Mouse (Mus musculus): ENCODE results near the gene Wfdc12. TPM values are rescaled to one million over a fixed set of nuclear protein-coding genes. Genes with fewer than 3 reads are reported as not detected.
"Not testable (repeated sequence)": the region's sequence is repeated elsewhere in the genome, so short reads cannot be mapped to it uniquely, and the experiment has no call there.

The Wfdc12 gene
- polyA plus RNA-seq, 1 experiment from 2014 or later = not detected

DNA sequence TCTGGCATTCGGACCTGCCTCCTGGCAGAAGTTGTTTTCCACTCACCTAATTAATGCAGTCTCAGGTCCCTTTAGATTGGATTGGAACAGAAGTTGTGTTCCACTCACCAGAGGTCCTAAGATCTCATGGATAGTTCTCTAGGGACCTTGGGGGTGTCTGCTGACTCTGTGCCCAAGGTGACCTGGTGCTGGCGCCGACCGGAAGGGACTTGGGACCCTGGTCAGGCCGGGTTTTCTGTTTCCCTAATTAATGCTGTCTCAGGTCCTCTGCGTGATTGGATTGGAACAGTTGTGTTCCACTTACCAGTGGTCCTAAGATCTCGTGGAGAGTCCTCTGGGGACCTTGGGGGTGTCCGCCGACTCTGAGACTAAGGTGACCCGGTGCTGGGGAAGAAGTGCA, 15.6 kb upstream of the Wfdc12 start:
- H3K36me3 ChIP-seq (ENCODE audit: control insufficient read depth, insufficient read depth, low read length); ATAC-seq (replicated peaks; ENCODE audit: low FRiP score, low TSS enrichment, low read depth); H3K27ac ChIP-seq (ENCODE audit: low read depth); H3K9me3 ChIP-seq (ENCODE audit: control insufficient read depth, low read length); H3K9ac ChIP-seq (ENCODE audit: low read length); DNase-seq (ENCODE audit: low spot score); H3K4me1 ChIP-seq (replicated peaks; ENCODE audit: control insufficient read depth, insufficient read depth, low read length); H3K4me2 ChIP-seq (ENCODE audit: low read length); H3K27me3 ChIP-seq (replicated peaks; ENCODE audit: control insufficient read depth, insufficient read depth, low read length); H3K4me3 ChIP-seq (ENCODE audit: low read depth, low read length): not testable (repeated sequence)
- WGBS = 93% methylated on average over 10 of the region's 10 CpGs

DNA sequence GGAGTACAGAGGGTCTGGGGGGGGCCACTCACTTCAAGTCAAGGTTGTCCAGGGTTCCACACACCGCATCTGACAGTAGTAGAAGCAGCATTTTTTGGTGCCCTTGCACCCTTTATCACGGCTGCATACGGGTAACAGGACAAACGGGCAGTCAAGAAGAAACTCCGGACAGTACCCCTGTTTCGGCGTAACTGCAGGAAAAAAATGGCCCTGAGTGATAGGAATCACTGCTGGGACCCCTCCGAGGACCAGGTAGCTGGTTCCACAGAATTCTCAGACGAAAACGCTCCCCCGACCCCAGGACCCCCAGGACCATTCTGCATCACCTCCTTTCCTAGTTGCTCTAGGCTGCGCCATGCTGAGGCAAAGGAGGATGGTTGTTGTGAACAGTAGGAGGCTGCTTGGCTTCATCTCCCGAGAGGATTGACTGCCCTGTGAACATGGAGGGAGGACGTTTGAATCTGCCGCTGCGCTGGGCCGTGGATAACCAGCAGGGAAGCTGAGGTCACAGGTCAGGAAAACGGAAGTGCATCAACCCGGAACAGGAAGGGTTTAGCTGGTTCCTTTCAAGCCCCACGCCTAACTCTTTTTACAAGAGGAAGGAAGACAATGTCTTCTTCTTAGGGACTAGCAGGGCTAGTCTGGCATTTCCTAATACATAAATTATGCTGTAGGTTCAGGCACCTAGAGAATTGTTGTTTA, 9.4 kb upstream of the Wfdc12 start, which contains the start of gene Wfdc15a:
Gene Wfdc15a (minus strand): TSS at position 505 of the 702 bp plus-strand sequence.
- WGBS = 78% methylated on average over 20 of the region's 20 CpGs
- Histone ChIP-seq H3K36me3 (ENCODE audit: control insufficient read depth, insufficient read depth, low read length) (no peaks in the 10 kb centered on the region), H3K4me3 (ENCODE audit: low read depth, low read length) (no peak within 1 kb of the TSS), H3K27me3 (replicated peaks; ENCODE audit: control insufficient read depth, insufficient read depth, low read length) (no peaks in the 10 kb centered on the region), H3K27ac (ENCODE audit: low read depth) (no peak within 1 kb of the TSS), H3K9ac (ENCODE audit: low read length) (no peak within 1 kb of the TSS), H3K9me3 (ENCODE audit: control insufficient read depth, low read length) (no peaks in the 10 kb centered on the region), H3K4me1 (replicated peaks; ENCODE audit: control insufficient read depth, insufficient read depth, low read length) (no peaks in the 10 kb centered on the region), H3K4me2 (ENCODE audit: low read length) (no peak within 1 kb of the TSS)
- no peak for DNase-seq (ENCODE audit: low spot score)
- ATAC-seq (replicated peaks; ENCODE audit: low FRiP score, low TSS enrichment, low read depth) = no peak

DNA sequence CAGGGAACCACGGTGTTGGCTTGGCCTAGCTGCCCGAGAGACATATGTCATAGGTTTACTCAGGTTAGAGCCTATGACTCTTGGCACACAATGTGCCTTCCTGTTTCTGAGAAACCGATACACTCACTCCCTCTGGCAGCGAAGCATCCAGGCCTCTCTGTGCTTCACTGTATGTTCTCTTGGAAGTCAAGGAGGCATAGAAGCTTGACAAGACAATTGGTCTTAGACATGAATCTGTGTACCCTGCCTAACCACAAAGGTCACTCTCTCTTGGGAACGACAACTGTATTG, 6.2 kb upstream of the Wfdc12 start:
- Histone ChIP-seq H3K27ac (ENCODE audit: low read depth) (no peak overlapping the region), H3K27me3 (replicated peaks; ENCODE audit: control insufficient read depth, insufficient read depth, low read length) (no peaks in the 10 kb centered on the region), H3K9me3 (ENCODE audit: control insufficient read depth, low read length) (no peaks in the 10 kb centered on the region), H3K4me2 (ENCODE audit: low read length) (no peak overlapping the region), H3K4me3 (ENCODE audit: low read depth, low read length) (no peak overlapping the region), H3K4me1 (replicated peaks; ENCODE audit: control insufficient read depth, insufficient read depth, low read length) (no peaks in the 10 kb centered on the region), H3K9ac (ENCODE audit: low read length) (no peak overlapping the region), H3K36me3 (ENCODE audit: control insufficient read depth, insufficient read depth, low read length) (no peaks in the 10 kb centered on the region)
- 83% methylated on average over 5 of the region's 5 CpGs for WGBS
- ATAC-seq (replicated peaks; ENCODE audit: low FRiP score, low TSS enrichment, low read depth) (no peak), DNase-seq (ENCODE audit: low spot score) (no peak)

DNA sequence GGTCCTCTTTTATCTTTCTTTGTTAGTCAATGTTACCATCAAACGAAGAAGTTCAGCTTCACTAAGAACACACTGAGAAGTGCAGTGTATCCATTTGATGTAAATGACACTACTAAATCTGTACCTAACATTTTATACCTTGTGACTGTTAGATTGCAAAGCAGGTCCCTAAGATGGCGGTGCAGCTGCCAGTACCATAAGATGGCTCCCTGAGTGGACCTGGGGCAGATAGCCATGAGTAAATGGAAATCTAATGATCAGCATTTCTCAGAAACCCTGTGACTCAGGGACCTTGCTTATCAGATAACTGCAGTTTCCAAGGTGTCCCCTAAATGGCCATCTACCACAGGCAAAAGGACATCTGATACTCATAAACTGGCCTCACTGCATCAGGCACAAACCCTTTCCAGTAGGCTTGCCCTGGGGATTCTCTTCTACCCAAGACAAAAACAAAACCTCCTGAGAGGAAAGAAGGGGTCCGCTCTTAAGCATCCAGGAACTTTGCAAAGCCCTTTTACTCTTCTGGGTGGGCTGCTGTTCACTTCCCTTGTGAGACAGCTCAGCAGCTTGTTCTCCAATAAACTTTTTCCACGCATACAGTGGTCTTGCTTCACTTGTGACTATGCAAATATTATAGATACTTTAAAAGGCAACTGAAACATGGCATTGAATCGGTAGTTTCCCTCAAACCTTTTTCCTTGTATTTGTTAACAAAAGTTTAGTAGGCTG, 5.7 kb upstream of the Wfdc12 start:
- H3K9ac ChIP-seq (ENCODE audit: low read length) = no peak overlapping the region
- H3K4me3 ChIP-seq (ENCODE audit: low read depth, low read length) = no peak overlapping the region
- no peak overlapping the region for H3K4me2 ChIP-seq (ENCODE audit: low read length)
- H3K27ac ChIP-seq (ENCODE audit: low read depth) = no peak overlapping the region
- 0 out of 2 replicates have a peak, but pooled peaks cover 2% of the 10 kb centered on the region for H3K9me3 ChIP-seq (ENCODE audit: control insufficient read depth, low read length)
- WGBS = 89% methylated on average over 5 of the region's 5 CpGs
- no peaks in the 10 kb centered on the region for H3K36me3 ChIP-seq (ENCODE audit: control insufficient read depth, insufficient read depth, low read length)
- H3K4me1 ChIP-seq (replicated peaks; ENCODE audit: control insufficient read depth, insufficient read depth, low read length) = no peaks in the 10 kb centered on the region
- ATAC-seq (replicated peaks; ENCODE audit: low FRiP score, low TSS enrichment, low read depth) (no peak), DNase-seq (ENCODE audit: low spot score) (no peak)
- no peaks in the 10 kb centered on the region for H3K27me3 ChIP-seq (replicated peaks; ENCODE audit: control insufficient read depth, insufficient read depth, low read length)

DNA sequence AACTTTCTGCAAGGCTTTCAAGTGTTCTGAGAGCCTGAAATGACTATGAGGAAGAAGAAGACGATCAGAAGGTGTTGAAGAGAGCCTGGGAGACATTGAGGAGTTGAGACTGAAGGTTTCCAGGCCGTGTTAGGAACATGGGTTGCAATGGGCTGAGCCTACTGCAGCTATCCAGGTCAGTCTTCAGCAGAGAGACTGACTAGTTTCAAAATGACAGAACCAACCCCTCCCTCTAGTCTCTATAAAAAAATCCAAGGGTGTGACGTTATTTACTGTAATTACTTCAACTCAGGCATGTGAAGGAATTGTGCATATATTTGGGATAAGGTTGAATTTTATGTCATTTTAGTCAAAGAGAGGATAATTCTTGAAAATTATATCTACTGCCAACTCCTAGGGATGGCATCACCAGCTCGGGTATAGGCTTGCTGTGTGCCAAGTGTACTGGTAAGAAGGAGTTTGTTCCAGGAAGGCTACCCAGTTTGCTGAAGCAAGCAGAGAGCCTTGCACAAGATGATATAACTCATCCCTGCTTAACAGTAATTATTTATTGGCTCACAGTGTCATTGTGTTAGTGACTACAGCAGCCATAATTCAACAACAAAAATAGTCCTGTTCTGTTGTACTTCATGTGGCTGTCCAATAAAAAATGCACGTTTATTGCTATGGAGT, 4.7 kb upstream of the Wfdc12 start:
- no peak overlapping the region for H3K4me2 ChIP-seq (ENCODE audit: low read length)
- H3K27ac ChIP-seq (ENCODE audit: low read depth) = no peak overlapping the region
- H3K9me3 ChIP-seq (ENCODE audit: control insufficient read depth, low read length) = 0 out of 2 replicates have a peak, but pooled peaks cover 2% of the 10 kb centered on the region
- no peak overlapping the region for H3K9ac ChIP-seq (ENCODE audit: low read length)
- no peak for DNase-seq (ENCODE audit: low spot score)
- H3K27me3 ChIP-seq (replicated peaks; ENCODE audit: control insufficient read depth, insufficient read depth, low read length) = no peaks in the 10 kb centered on the region
- H3K4me3 ChIP-seq (ENCODE audit: low read depth, low read length) = no peak overlapping the region
- no peaks in the 10 kb centered on the region for H3K4me1 ChIP-seq (replicated peaks; ENCODE audit: control insufficient read depth, insufficient read depth, low read length)
- no peak for ATAC-seq (replicated peaks; ENCODE audit: low FRiP score, low TSS enrichment, low read depth)
- no peaks in the 10 kb centered on the region for H3K36me3 ChIP-seq (ENCODE audit: control insufficient read depth, insufficient read depth, low read length)
- 77% methylated on average over 5 of the region's 5 CpGs for WGBS

DNA sequence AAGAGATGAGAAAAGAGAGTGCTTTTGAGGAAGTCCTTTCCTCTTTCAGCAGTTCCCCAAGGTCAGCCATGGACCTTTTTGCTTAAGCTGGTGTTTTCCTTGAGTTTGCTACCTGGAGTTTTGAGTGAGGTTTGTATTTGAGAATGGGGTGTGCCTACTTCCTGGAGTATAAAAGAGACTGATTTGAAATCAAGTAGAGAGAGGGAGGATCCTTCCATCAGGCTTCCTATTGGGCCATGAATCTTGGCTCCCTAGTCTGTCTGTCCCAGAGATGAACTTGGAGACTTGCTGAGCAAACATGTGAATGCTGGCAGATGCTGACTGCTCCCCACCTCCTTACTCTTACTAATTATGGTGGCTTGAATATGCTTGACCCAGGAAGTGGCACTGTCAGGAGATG, 1.9 kb upstream of the Wfdc12 start:
- ATAC-seq (replicated peaks; ENCODE audit: low FRiP score, low TSS enrichment, low read depth) (no peak), DNase-seq (ENCODE audit: low spot score) (no peak)
- Histone ChIP-seq H3K9ac (ENCODE audit: low read length) (no peak overlapping the region), H3K36me3 (ENCODE audit: control insufficient read depth, insufficient read depth, low read length) (no peaks in the 10 kb centered on the region), H3K27ac (ENCODE audit: low read depth) (no peak overlapping the region), H3K9me3 (ENCODE audit: control insufficient read depth, low read length) (0 out of 2 replicates have a peak, but pooled peaks cover 2% of the 10 kb centered on the region), H3K4me2 (ENCODE audit: low read length) (no peak overlapping the region), H3K27me3 (replicated peaks; ENCODE audit: control insufficient read depth, insufficient read depth, low read length) (no peaks in the 10 kb centered on the region), H3K4me1 (replicated peaks; ENCODE audit: control insufficient read depth, insufficient read depth, low read length) (no peaks in the 10 kb centered on the region), H3K4me3 (ENCODE audit: low read depth, low read length) (no peak overlapping the region)

DNA sequence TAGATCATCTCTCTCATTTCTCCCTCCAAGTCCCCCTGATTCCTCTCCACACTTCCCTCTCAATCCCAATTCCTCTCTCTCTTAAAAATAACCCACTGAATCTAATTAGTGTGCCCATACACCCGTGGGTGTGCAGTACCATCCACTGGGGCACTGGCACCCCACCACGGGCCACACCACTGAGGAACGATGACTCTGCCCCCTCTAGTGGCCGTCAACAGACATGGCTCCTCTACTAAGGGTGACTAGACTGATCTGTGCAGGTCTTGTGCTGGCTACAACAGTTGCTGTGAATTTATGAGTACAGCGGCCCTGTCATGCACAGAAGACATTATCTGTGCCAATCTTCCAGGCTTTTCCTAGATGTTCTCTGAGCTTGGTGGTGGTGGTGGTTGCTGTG, 1.7 kb downstream of the Wfdc12 start:
- H3K4me2 ChIP-seq (ENCODE audit: low read length) = no peak overlapping the region
- no peaks in the 10 kb centered on the region for H3K27me3 ChIP-seq (replicated peaks; ENCODE audit: control insufficient read depth, insufficient read depth, low read length)
- H3K36me3 ChIP-seq (ENCODE audit: control insufficient read depth, insufficient read depth, low read length) = no peaks in the 10 kb centered on the region
- WGBS = 33% methylated on average over 5 of the region's 5 CpGs
- H3K9ac ChIP-seq (ENCODE audit: low read length) = no peak overlapping the region
- 0 out of 2 replicates have a peak, but pooled peaks cover 2% of the 10 kb centered on the region for H3K9me3 ChIP-seq (ENCODE audit: control insufficient read depth, low read length)
- ATAC-seq (replicated peaks; ENCODE audit: low FRiP score, low TSS enrichment, low read depth) (no peak), DNase-seq (ENCODE audit: low spot score) (no peak)
- 0 out of 2 replicates have a peak, but pooled peaks cover 3% of the 10 kb centered on the region for H3K4me1 ChIP-seq (replicated peaks; ENCODE audit: control insufficient read depth, insufficient read depth, low read length)
- no peak overlapping the region for H3K27ac ChIP-seq (ENCODE audit: low read depth)
- no peak overlapping the region for H3K4me3 ChIP-seq (ENCODE audit: low read depth, low read length)

DNA sequence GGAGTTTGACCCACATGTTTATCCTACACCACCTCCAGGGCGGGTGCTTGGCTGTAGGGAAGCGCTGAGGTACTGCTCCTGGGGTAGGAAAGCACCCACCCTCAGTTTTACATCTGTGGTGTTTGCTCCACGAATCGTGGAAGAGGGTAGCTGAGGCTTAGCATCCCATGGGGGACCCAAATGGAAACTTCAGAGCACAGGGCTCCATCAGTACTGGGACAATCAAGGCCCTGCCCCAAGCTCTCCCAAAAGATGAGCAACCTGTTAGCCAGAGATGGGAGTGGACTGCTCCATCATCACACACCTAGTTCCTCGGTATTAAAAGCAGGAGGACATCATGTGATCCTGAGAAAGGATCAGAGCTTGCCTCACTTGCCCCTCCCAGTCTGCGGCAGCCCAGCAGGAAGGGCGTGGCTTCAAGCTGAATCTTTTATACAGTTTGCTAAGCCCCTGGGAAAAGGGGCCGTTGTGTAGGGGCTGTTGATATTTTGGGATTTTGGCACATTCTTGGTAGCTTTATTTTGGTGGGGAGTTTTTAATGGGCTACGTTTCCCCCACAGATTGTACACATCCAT, 6.2 kb downstream of the Wfdc12 start:
- Histone ChIP-seq H3K4me3 (ENCODE audit: low read depth, low read length) (no peak overlapping the region), H3K36me3 (ENCODE audit: control insufficient read depth, insufficient read depth, low read length) (no peaks in the 10 kb centered on the region), H3K27me3 (replicated peaks; ENCODE audit: control insufficient read depth, insufficient read depth, low read length) (no peaks in the 10 kb centered on the region), H3K9ac (ENCODE audit: low read length) (no peak overlapping the region), H3K4me2 (ENCODE audit: low read length) (no peak overlapping the region), H3K9me3 (ENCODE audit: control insufficient read depth, low read length) (no peaks in the 10 kb centered on the region), H3K4me1 (replicated peaks; ENCODE audit: control insufficient read depth, insufficient read depth, low read length) (0 out of 2 replicates have a peak, but pooled peaks cover 3% of the 10 kb centered on the region), H3K27ac (ENCODE audit: low read depth) (no peak overlapping the region)
- ATAC-seq (replicated peaks; ENCODE audit: low FRiP score, low TSS enrichment, low read depth) = no peak
- 40% methylated on average over 9 of the region's 9 CpGs for WGBS
- DNase-seq (ENCODE audit: low spot score) = no peak
